Mouse (Mus musculus) hindbrain, postnatal 0 days (tissue): ENCODE data around the gene Ndufb7. TPM values are rescaled to one million over a fixed set of nuclear protein-coding genes. Genes with fewer than 3 reads are reported as not detected.

Experiments
- ATAC-seq: fragments of 200-750 bp; cut with Nextera tagmentation; 2 replicates; pipeline ENCODE4 v1.8.0; 2017; ENCODE audit warnings: mild to moderate bottlenecking, moderate TSS enrichment, moderate library complexity
- DNase-seq: peaks from one replicate; pipeline ENCODE4 v3.0.0-alpha.2; 2015; ENCODE audit warnings: low spot score
- H3K27ac ChIP-seq: fragments of 300-500 bp; sonication (generic); 2 replicates; pipeline ENCODE4 v1.5.1; 2014; ENCODE audit warnings: mild to moderate bottlenecking
- H3K27me3 ChIP-seq: fragments of 300-500 bp; sonication (generic); 2 replicates; pipeline ENCODE4 v1.6.1; 2014; ENCODE audit warnings: low read length, mixed read lengths; ENCODE audit not compliant: insufficient read depth
- H3K36me3 ChIP-seq: fragments of 300-500 bp; sonication (generic); 2 replicates; pipeline ENCODE4 v1.6.1; 2014; ENCODE audit warnings: low read length, mixed read lengths; ENCODE audit not compliant: insufficient read depth
- H3K4me1 ChIP-seq: fragments of 300-500 bp; sonication (generic); 2 replicates; pipeline ENCODE4 v1.6.1; 2014; ENCODE audit warnings: antibody characterized with exemption, low read length, mixed read lengths; ENCODE audit not compliant: insufficient read depth
- H3K4me2 ChIP-seq: fragments of 300-500 bp; sonication (generic); 2 replicates; pipeline ENCODE4 v1.6.1; 2014; ENCODE audit warnings: low read depth, mild to moderate bottlenecking, low read length, moderate library complexity, mixed read lengths
- H3K4me3 ChIP-seq: fragments of 300-500 bp; sonication (generic); 2 replicates; pipeline ENCODE4 v1.5.1; 2014; ENCODE audit warnings: low read length
- H3K9ac ChIP-seq: fragments of 300-500 bp; sonication (generic); replicated peaks from 2 replicates; pipeline ENCODE4 v1.6.1; 2014; ENCODE audit warnings: mild to moderate bottlenecking, low read length, moderate library complexity, mixed read lengths
- H3K9me3 ChIP-seq: fragments of 300-500 bp; sonication (generic); 2 replicates; pipeline ENCODE4 v1.6.1; 2016; ENCODE audit warnings: low read length, mixed read lengths
- CTCF ChIP-seq: IDR thresholded peaks from 2 replicates; pipeline ENCODE4 v1.5.1; 2016; ENCODE audit warnings: antibody characterized with exemption, control low read depth, low read depth
- WGBS: fragments of 180-500 bp; shearing (Covaris S2); extraction: QIAGEN DNeasy Blood & Tissue Kit; methylation state at CpG from one replicate; pipeline ENCODE4 v1.1.7; 2014; 5-methylcytosine and 5-hydroxymethylcytosine counted together
- polyA plus RNA-seq: library from polyadenylated mRNA; unstranded; fragments of >200 nt; fragmentation: Nextera tagmentation; extraction: Ambion mirVana; gene quantifications from 2 replicates; pipeline ENCODE4 v1.2.1, GENCODE M21; 2015
- total RNA-seq: library from RNA; depleted of rRNA; stranded (reverse); fragments of >200 nt; gene quantifications from 2 replicates; pipeline ENCODE4 v1.2.3, GENCODE M21; 2014

The Ndufb7 gene
- total and polyA plus RNA-seq, 2 experiments from 2014 or later: 186 to 442 TPM

DNA sequence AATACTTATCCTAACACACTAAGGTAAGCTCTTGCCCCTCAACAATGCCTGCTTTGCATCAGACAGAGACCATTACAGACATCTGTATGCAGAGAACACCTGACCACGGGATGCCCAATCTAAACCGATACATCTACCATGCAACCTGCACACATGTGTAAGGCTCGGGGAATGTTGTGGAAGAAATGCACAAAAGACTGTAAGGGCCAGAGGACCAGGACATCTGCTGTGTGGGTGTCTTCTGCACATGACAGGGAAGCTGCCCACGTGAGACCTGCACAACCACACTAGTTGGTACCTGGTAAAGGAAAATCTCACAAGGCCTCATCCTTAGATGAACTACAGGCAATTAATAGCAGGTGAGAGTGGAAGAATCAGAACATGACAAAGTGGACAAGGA, 3.2 kb upstream of the Ndufb7 start:
- no peak overlapping the region for H3K9ac ChIP-seq
- TF ChIP-seq CTCF: no peak

DNA sequence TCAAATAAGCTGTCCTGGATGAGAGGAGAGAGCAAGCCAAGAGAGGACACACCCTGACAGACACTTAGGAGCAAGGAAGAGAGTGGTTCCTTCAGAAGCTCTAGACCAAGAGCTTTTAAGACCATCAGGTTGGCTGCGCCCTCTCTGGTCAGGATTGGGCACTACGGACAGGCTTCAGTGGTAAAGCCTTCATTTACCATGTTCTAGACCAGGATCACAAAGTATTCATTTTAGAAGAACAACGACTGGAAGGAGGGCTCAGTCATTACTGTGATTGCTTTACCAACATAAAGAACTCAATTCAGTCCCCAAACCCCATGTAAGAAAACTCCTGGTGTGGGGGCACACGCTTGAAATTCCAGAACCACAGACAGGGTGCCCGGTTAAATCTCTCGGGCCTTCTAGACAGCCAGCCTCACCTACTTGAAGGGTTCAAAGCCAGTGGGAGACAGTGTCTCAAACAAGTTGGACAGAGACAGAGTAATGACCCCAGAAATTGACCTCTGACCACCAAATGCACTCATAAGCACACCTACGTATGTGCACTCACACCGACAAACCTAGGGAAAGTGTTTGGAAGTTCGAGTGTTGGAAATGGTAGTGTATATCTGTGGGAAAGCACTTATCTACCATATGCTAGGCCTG, 618 bp upstream of the Ndufb7 start:
- no peak for DNase-seq
- peak; percentile 3; the same call in 1 of the 2 replicates for ATAC-seq
- TF ChIP-seq CTCF: no peak
- peak overlapping the region; percentile 96; the same call in 1 of the 2 replicates for H3K4me2 ChIP-seq
- H3K36me3 ChIP-seq: 0 out of 2 replicates have a peak, but pooled peaks cover 10% of the 10 kb centered on the region
- 76% methylated on average over 9 of the region's 9 CpGs for WGBS
- H3K27me3 ChIP-seq: no peaks in the 10 kb centered on the region
- H3K4me3 ChIP-seq: no peak overlapping the region
- peaks cover 12% of the 10 kb centered on the region for H3K4me1 ChIP-seq
- H3K9ac ChIP-seq: no peak overlapping the region
- H3K9me3 ChIP-seq: no peaks in the 10 kb centered on the region
- H3K27ac ChIP-seq: 0 out of 2 replicates have a peak overlapping the region, but pooled peaks have one; percentile 87

More for the DNA sequence above, 3.2 kb upstream of the Ndufb7 start:
- Histone ChIP-seq H3K4me1 (peaks cover 12% of the 10 kb centered on the region), H3K36me3 (no peaks in the 10 kb centered on the region), H3K4me2 (no peak overlapping the region), H3K27ac (no peak overlapping the region), H3K27me3 (no peaks in the 10 kb centered on the region), H3K9me3 (no peaks in the 10 kb centered on the region), H3K4me3 (no peak overlapping the region)
- no peak for DNase-seq
- no peak for ATAC-seq
- 73% methylated on average over 4 of the region's 4 CpGs for WGBS

DNA sequence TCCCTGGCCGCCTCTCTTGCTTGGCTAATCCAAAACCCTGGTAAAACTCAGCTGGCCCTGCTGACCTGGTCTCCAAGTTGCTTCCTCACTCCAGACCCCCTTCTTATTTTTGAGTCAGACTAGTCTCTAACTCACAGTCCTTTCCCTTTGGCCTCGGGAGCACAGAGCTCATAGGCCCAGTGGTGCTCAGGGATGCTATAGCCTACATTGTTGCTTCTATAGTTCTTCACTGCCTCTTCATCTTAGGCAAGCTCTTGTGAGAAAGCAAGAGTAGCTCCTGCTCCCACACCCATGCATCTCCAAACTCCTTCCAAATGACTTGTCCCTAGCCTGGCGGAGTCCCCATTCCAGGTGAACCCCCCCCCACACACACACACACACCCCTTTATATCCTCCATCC, 1.2 kb downstream of the Ndufb7 start:
- DNase-seq: no peak
- Histone ChIP-seq H3K9ac (peak overlapping the region; percentile 82), H3K36me3 (peaks cover 27% of the 10 kb centered on the region), H3K27me3 (no peaks in the 10 kb centered on the region), H3K4me3 (peak overlapping the region; percentile 80), H3K27ac (peak overlapping the region; percentile 87; the same call in 1 of the 2 replicates), H3K4me1 (peaks cover 12% of the 10 kb centered on the region), H3K4me2 (peak overlapping the region; percentile 96), H3K9me3 (no peaks in the 10 kb centered on the region)
- ATAC-seq: no peak
- TF ChIP-seq CTCF: no peak
- 59% methylated on average over 3 of the region's 3 CpGs for WGBS

DNA sequence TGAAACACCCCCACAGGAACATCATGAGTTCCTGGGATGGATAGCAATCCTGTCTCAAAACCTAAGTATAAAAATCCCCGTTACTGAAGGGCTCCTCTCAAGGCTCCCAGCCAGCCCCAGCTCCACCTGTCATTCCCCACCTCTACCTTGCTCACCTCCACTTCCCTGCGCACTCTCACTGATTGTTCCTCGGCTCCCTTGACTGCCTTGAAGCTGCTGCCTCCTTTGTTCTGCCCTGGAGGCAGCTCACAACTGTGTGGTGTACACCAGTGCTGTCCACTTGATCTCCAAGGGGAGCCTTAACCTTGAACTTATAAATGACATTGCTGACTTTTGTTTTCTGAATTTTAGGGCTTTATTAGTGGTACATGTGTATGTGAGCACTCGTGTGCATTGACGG, 1.7 kb downstream of the Ndufb7 start:
- Histone ChIP-seq H3K9ac (0 out of 2 replicates have a peak overlapping the region, but pooled peaks have one; percentile 82), H3K4me2 (peak overlapping the region; percentile 96), H3K9me3 (no peaks in the 10 kb centered on the region), H3K27me3 (no peaks in the 10 kb centered on the region), H3K27ac (no peak overlapping the region), H3K36me3 (peaks cover 32% of the 10 kb centered on the region), H3K4me3 (no peak overlapping the region), H3K4me1 (peaks cover 12% of the 10 kb centered on the region)
- DNase-seq: no peak
- ATAC-seq: no peak
- no peak for TF ChIP-seq CTCF
- 78% methylated on average over 5 of the region's 5 CpGs for WGBS

DNA sequence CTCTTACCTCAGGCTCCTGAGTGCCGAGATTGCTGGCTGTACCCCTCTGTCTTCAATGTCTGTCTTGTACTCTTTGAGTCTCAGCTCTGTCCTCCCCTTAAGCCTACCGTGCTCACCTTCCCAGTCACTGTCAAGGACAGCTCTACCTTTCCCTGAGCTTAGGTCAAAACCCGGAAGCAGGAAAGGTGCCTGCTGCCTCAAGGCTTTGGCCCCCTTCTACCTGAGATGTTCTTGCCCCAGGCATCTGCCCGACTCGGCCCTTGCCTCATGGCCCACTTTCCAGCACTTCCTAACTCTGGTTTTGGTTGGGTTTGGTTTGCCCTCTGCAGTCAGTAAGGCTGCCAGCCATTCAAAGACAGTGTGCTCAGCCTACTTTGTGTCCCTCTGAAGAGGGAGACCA, 2.3 kb downstream of the Ndufb7 start:
- Histone ChIP-seq H3K9ac (no peak overlapping the region), H3K9me3 (no peaks in the 10 kb centered on the region), H3K4me3 (no peak overlapping the region), H3K36me3 (peaks cover 34% of the 10 kb centered on the region), H3K27me3 (no peaks in the 10 kb centered on the region), H3K4me2 (no peak overlapping the region), H3K27ac (no peak overlapping the region), H3K4me1 (peaks cover 12% of the 10 kb centered on the region)
- DNase-seq (no peak), ATAC-seq (no peak)
- 74% methylated on average over 5 of the region's 5 CpGs for whole genome bisulfite sequencing
- TF ChIP-seq CTCF: no peak

DNA sequence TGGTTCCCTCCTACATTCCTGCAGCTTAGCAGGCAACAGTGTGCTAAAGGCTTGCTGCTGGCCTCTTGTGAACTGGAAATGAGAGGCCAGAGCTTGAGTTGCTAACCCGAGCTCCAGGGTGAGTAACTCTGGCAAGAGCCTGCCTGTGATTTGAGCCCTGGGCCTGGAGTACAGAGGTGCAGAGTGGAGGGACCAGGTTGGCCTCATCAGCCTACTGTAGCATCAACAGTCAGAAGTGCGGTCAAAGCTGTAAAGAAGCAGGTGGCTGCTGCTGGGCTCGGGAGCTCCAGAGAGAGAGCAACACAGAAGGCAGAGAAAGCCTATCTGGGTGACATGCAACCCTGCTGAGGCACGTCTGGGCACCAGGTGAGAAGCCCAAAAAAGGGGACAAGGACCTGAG, 2.7 kb downstream of the Ndufb7 start:
- H3K27ac ChIP-seq: no peak overlapping the region
- ATAC-seq: no peak
- H3K27me3 ChIP-seq: no peaks in the 10 kb centered on the region
- DNase-seq: no peak
- no peak overlapping the region for H3K9ac ChIP-seq
- TF ChIP-seq CTCF: no peak
- H3K4me1 ChIP-seq: peaks cover 12% of the 10 kb centered on the region
- H3K9me3 ChIP-seq: no peaks in the 10 kb centered on the region
- peaks cover 34% of the 10 kb centered on the region for H3K36me3 ChIP-seq
- H3K4me2 ChIP-seq: no peak overlapping the region
- 80% methylated on average over 4 of the region's 4 CpGs for WGBS
- no peak overlapping the region for H3K4me3 ChIP-seq
